Mouse (Mus musculus): ENCODE data around the gene Cald1.

GRCm38 (mm10) chr6:34717651-34718050 lies 119.4 kb downstream of the Cald1 start:
- no peak for TF ChIP-seq CTCF (IDR thresholded peaks at IDR 0.05; ENCODE audit: borderline replicate concordance, insufficient read depth, low read depth, low read length)
- TF ChIP-seq POLR2A (IDR thresholded peaks at IDR 0.05; ENCODE audit: borderline replicate concordance, insufficient read depth, low read length), result no peak

All from cerebellum, adult 2 months (tissue).